Mouse (Mus musculus) forebrain, embryonic 16.5 days (tissue): ENCODE results near the gene Fgfr2. TPM values are rescaled to one million over a fixed set of nuclear protein-coding genes. Genes with fewer than 3 reads are reported as not detected.

Experiments used
- ATAC-seq: fragments of 200-750 bp; cut with Nextera tagmentation; 2 replicates; pipeline ENCODE4 v1.8.0; 2017; ENCODE audit warnings: mild to moderate bottlenecking, moderate library complexity
- H3K27ac ChIP-seq: fragments of 300-500 bp; sonication (generic); 2 replicates; pipeline ENCODE4 v1.5.1; 2014; ENCODE audit warnings: low read length, control low read depth
- H3K27me3 ChIP-seq: fragments of 300-500 bp; sonication (generic); replicated peaks from 2 replicates; pipeline ENCODE4 v1.6.1; 2014; ENCODE audit warnings: low read length; ENCODE audit not compliant: control insufficient read depth, insufficient read depth
- H3K36me3 ChIP-seq: fragments of 300-500 bp; sonication (generic); 2 replicates; pipeline ENCODE4 v1.6.1; 2014; ENCODE audit not compliant: control insufficient read depth, insufficient read depth
- H3K4me1 ChIP-seq: fragments of 300-500 bp; sonication (generic); replicated peaks from 2 replicates; pipeline ENCODE4 v1.6.1; 2014; ENCODE audit warnings: low read length; ENCODE audit not compliant: control insufficient read depth, insufficient read depth
- H3K4me2 ChIP-seq: fragments of 300-500 bp; sonication (generic); 2 replicates; pipeline ENCODE4 v1.6.1; 2014; ENCODE audit warnings: mild to moderate bottlenecking, low read length, control low read depth
- H3K4me3 ChIP-seq: fragments of 300-500 bp; sonication (generic); replicated peaks from 2 replicates; pipeline ENCODE4 v1.5.1; 2014; ENCODE audit warnings: mild to moderate bottlenecking, low read length, control low read depth
- H3K9ac ChIP-seq: fragments of 300-500 bp; sonication (generic); replicated peaks from 2 replicates; pipeline ENCODE4 v1.6.1; 2014; ENCODE audit warnings: low read depth, low read length, control low read depth
- H3K9me3 ChIP-seq: fragments of 300-500 bp; sonication (generic); 2 replicates; pipeline ENCODE4 v1.6.1; 2016; ENCODE audit warnings: low read length; ENCODE audit not compliant: control insufficient read depth
- WGBS: fragments of 180-500 bp; shearing (Covaris S2); extraction: QIAGEN DNeasy Blood & Tissue Kit; methylation state at CpG from one replicate; pipeline ENCODE4 v1.1.7; 2014; 5-methylcytosine and 5-hydroxymethylcytosine counted together
- polyA plus RNA-seq: library from polyadenylated mRNA; unstranded; fragments of >200 nt; fragmentation: Nextera tagmentation; extraction: Ambion mirVana; gene quantifications from 2 replicates; pipeline ENCODE4 v1.2.1, GENCODE M21; 2015

Fgfr2 gene
- polyA plus RNA-seq, 1 experiment from 2014 or later: 39.2 TPM

DNA sequence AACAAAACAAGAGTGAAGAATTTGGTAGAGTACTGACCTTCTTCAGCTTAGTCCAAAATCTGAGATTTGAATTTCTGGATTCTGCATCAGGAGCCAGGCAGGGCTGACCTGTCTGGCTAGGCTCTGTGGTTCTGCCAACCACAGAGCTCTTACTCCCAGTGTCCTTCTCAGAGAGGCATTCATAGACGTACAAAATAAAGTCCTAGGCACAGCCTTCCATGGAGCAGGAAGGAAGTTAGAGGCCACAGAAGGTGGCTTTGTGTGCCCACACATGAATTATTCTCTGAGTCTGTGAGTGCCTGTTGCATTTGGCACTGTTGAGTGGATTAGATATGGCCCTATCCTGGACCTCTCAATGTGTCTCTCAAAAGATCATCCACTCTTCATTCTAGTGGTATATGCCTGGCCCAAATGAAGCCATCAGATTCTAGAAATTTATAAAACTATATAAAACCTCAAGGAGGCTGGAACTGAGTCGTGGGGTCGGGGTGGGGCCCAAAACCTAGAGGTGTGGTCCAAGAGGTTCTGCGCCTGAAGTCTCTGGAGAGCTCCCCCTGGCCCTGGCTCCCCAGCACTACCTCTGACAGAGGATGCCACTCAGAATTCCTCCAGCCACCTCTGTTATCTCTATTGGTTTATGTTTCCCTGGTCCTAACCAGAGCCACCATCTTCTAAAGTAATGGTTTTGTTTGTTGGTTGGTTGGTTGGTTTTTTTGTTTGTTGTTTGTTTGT is 234.5 kb downstream of the Fgfr2 start:
- WGBS: 72% methylated on average over 4 of the region's 4 CpGs
- H3K9ac ChIP-seq: no peak overlapping the region
- H3K27ac ChIP-seq: no peak overlapping the region
- H3K9me3 ChIP-seq: no peaks in the 10 kb centered on the region
- no peaks in the 10 kb centered on the region for H3K4me1 ChIP-seq
- H3K4me2 ChIP-seq: no peak overlapping the region
- ATAC-seq: no peak
- H3K4me3 ChIP-seq: no peak overlapping the region
- no peaks in the 10 kb centered on the region for H3K27me3 ChIP-seq
- peaks cover 10% of the 10 kb centered on the region for H3K36me3 ChIP-seq

DNA sequence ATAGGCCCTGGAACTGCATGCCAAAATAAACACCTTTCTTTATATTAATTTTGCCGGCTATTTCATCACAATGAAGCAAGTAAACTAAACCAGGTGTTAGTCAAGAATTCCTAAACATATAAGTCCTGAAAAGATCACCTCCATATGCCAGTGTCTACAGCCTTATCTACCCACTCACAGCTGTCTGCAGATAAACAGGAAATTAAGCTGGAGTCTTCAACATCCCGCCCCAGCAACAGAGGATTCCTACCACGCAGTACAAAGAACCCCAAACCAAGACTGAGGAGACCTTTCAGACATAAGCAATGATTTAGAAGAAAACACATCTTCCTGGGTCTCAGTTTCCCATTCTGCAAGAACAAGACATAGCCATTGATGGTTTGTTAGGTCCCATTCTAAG is 235.1 kb downstream of the Fgfr2 start:
- Histone ChIP-seq H3K4me1 (no peaks in the 10 kb centered on the region), H3K9me3 (no peaks in the 10 kb centered on the region), H3K27me3 (no peaks in the 10 kb centered on the region), H3K27ac (no peak overlapping the region), H3K36me3 (peaks cover 16% of the 10 kb centered on the region), H3K9ac (no peak overlapping the region), H3K4me3 (no peak overlapping the region), H3K4me2 (no peak overlapping the region)
- no peak for ATAC-seq
- WGBS: 94% methylated on average over 3 of the region's 3 CpGs

DNA sequence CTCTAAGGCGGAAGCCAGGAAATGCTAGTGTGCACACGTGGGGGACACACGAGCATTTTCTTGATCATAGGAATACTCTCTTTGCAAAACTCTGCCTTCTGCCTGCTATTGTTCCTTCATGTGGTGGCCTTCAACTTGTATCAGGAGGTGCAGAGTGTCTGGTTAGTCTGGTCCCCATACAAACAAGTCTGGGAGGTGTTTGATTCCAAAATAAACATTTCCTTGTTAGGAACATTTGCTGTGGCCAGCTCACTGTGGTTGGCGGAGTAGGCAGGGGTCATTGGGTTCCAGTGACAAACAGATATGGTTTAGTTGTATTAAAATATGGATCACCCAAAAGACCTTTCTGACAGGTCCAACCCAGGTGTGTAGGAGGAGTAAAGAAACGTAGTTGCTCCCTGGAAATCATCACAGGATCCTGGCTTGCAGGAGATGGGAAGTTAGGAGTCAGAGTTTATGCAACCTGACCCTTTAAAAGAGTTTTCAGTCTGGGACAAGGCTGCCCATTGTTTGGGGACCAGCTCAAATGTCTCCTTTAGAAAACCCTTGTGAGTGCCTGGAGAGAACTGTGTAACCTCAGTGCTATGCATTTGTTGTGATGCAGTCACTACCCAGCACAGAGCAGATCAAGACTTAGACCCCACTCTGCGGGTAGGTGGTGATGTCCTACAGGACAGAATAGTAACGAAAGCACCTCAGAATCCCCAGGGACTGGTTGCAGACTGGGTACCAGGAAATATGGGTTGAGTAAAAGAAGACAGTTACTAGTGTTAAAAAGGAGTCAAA is 235.9 kb downstream of the Fgfr2 start:
- Histone ChIP-seq H3K36me3 (peaks cover 20% of the 10 kb centered on the region), H3K4me3 (no peak overlapping the region), H3K27ac (no peak overlapping the region), H3K4me1 (no peaks in the 10 kb centered on the region), H3K27me3 (no peaks in the 10 kb centered on the region), H3K9me3 (no peaks in the 10 kb centered on the region), H3K9ac (no peak overlapping the region), H3K4me2 (no peak overlapping the region)
- 77% methylated on average over 7 of the region's 7 CpGs for WGBS
- ATAC-seq: no peak

DNA sequence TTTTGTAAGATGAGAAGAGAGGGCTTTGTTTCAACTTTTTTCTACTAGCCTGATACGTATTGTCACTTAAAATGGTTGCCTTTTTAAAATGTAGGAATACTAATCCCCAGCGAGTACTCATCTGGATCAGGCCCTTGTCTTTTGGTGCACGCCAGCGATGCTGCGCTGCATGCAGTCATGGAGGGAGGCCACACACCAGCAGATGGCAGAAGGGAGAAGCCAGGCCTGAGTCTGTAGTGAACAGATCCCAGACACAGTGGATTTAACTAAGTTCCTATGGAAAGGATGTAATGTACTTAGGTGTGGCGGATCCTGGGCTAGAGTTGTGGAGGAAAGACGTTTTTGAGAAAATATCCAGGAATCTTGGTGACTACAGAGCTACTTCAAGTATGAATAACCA is 239.1 kb downstream of the Fgfr2 start:
- Histone ChIP-seq H3K27ac (no peak overlapping the region), H3K36me3 (peaks cover 42% of the 10 kb centered on the region), H3K4me3 (no peak overlapping the region), H3K27me3 (no peaks in the 10 kb centered on the region), H3K4me2 (no peak overlapping the region), H3K4me1 (no peaks in the 10 kb centered on the region), H3K9ac (no peak overlapping the region), H3K9me3 (no peaks in the 10 kb centered on the region)
- ATAC-seq: no peak
- 88% methylated on average over 7 of the region's 7 CpGs for WGBS

DNA sequence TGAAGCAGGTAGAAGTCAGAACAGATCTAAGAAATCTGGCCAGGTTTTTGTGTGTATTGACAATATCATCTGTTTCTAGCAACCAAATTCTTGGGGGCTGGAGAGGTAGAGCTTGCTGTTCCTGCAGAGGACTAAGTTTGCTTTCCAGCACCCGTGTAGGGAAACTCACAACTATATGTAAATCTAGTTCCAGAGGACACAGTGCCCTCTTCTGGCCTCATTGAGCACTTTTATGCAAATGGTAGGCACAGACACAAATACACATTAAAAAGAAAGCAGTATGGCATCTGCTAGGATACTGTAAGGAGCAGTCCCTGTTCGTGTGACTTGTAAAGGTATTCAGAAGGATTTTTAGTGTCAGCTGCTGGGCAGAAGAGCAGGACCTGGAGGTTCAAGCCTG is 240.8 kb downstream of the Fgfr2 start:
- 75% methylated on average over 2 of the region's 2 CpGs for WGBS
- Histone ChIP-seq H3K4me1 (no peaks in the 10 kb centered on the region), H3K9ac (no peak overlapping the region), H3K36me3 (peaks cover 48% of the 10 kb centered on the region), H3K4me2 (no peak overlapping the region), H3K27ac (no peak overlapping the region), H3K9me3 (no peaks in the 10 kb centered on the region), H3K4me3 (no peak overlapping the region), H3K27me3 (no peaks in the 10 kb centered on the region)
- no peak for ATAC-seq

DNA sequence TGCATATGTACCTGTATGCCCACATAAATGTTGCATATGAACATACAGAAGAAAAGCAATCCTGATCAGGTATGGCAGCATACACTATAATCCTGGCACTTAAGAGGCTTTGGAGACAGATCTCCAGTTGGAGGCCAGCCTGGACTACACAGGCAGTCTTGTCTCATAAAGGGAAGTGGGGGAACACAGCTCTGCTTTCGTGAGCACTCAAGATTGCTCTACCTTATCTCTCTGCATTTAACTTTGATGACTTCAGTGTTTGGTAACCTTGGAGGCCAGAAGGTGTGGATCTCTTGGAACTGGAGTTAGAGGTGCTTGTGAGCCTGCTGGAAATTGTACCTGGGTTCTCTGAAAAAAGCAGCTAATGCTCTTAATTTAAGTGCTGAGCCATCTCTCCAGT is 242.9 kb downstream of the Fgfr2 start:
- no peaks in the 10 kb centered on the region for H3K9me3 ChIP-seq
- WGBS: 91% methylated on average over 1 of the region's 1 CpGs
- H3K36me3 ChIP-seq: peaks cover 67% of the 10 kb centered on the region
- no peak overlapping the region for H3K4me3 ChIP-seq
- no peak overlapping the region for H3K27ac ChIP-seq
- H3K4me2 ChIP-seq: no peak overlapping the region
- no peaks in the 10 kb centered on the region for H3K4me1 ChIP-seq
- no peak overlapping the region for H3K9ac ChIP-seq
- no peaks in the 10 kb centered on the region for H3K27me3 ChIP-seq
- no peak for ATAC-seq

DNA sequence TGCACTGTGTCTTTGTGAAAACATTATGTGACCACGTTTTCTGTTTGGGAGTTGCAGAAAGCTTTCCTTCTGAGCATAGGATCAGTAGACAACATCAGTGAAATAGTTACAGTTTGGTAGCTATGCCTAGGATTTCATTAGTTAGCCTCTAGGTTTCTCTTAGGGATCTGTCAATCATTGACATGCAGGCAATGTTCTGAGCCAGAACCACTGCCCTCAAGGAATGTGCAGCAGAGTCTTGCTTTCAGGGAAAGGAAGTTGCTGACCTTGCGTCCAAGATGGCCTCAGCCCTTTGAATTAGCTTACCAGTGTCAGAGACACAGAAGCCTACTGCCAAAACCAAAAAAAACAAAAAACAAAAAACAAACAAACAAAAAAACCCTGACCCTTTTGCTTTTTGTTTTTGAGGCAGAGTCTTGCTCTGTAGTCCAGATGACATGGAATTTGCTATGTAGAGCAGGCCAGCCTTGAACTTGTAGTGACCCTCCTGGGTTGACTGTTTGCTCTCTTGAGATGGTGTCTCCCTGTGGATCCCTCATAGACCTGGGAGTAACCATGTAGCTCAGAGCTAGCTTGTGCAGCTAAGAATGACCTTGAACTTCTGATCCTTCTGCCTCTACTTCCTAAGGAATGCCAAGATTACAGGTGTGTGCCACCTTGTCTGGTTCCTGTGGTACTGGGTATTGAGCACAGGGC is 247.6 kb downstream of the Fgfr2 start:
- peaks cover 45% of the 10 kb centered on the region for H3K36me3 ChIP-seq
- no peak overlapping the region for H3K4me2 ChIP-seq
- 90% methylated on average over 2 of the region's 2 CpGs for WGBS
- no peak overlapping the region for H3K9ac ChIP-seq
- H3K4me1 ChIP-seq: no peaks in the 10 kb centered on the region
- no peak overlapping the region for H3K27ac ChIP-seq
- no peaks in the 10 kb centered on the region for H3K27me3 ChIP-seq
- no peaks in the 10 kb centered on the region for H3K9me3 ChIP-seq
- no peak overlapping the region for H3K4me3 ChIP-seq
- ATAC-seq: no peak

DNA sequence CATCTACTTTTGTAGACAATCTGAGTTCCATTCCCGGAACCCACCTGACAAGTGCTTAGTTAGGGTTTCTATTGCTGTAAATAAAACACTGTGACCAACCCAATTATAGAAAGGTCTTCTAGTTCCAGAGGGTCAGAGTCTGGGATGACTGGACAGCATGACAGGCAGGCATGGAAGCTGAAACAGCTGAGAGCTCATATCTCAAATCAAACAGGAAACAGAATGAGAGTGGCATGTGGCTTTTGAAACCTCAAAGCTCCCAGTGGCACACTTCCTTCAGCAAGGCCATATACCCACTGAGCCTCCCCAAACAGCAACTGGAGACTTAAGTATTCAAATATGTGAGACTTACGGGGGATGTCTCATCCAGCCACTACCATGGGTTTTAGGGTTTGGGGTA is 250.1 kb downstream of the Fgfr2 start:
- Histone ChIP-seq H3K27ac (no peak overlapping the region), H3K27me3 (no peaks in the 10 kb centered on the region), H3K9me3 (no peaks in the 10 kb centered on the region), H3K36me3 (peaks cover 39% of the 10 kb centered on the region), H3K4me2 (no peak overlapping the region), H3K9ac (no peak overlapping the region), H3K4me3 (no peak overlapping the region), H3K4me1 (no peaks in the 10 kb centered on the region)
- WGBS: 96% methylated on average over 2 of the region's 2 CpGs
- no peak for ATAC-seq

DNA sequence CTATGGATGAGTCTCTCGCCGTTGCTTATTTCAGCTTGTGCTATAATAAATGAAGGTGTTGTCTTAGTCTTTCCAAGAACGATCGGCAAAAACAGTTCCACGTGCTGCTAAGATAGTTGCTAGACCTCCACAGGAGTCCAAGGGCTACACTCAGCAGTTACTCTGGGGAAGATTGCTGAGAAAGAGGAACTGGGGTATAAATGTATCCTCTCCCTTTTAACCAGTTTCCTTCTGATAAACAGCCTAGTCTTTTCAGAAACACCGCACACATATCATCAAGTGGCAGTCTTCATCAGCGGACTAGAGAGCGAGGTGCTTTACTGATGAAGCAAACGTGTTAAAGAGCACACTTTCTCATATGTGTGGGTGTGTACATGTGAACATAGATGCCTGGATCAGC is 256.8 kb downstream of the Fgfr2 start:
- Histone ChIP-seq H3K4me1 (no peaks in the 10 kb centered on the region), H3K9me3 (no peaks in the 10 kb centered on the region), H3K4me3 (no peak overlapping the region), H3K27ac (no peak overlapping the region), H3K9ac (no peak overlapping the region), H3K36me3 (peaks cover 13% of the 10 kb centered on the region), H3K27me3 (no peaks in the 10 kb centered on the region), H3K4me2 (no peak overlapping the region)
- 98% methylated on average over 9 of the region's 9 CpGs for WGBS
- no peak for ATAC-seq
